Mouse (Mus musculus) layer of hippocampus, adult 18-20 months (tissue): ENCODE results near the gene Snrnp25. TPM values are rescaled to one million over a fixed set of nuclear protein-coding genes. Genes with fewer than 3 reads are reported as not detected.

Source experiments
- DNase-seq, 2 experiments: peaks; one replicate each; pipeline ENCODE4 v3.0.0; 2022; ENCODE audit warnings: low spot score in 2 of 2
- long read RNA-seq: library from polyadenylated mRNA; stranded (forward); transcript quantifications from one replicate; pipeline ENCODE4 v2.0.0, GENCODE M21; 2021
- total RNA-seq, 2 experiments: library from RNA; stranded (reverse); gene quantifications; 2 replicates each; pipeline ENCODE4 v1.2.3; 2021

Snrnp25 gene
- total RNA-seq, result 10 to 100 TPM; 25.0 to 28.1 TPM
- long read RNA-seq, transcript Snrnp25-201 (5 exons, 821 nt), result major isoform, 18 of 19 reads
- long read RNA-seq, partial matches to known transcripts, result 0 of 19 reads
- long read RNA-seq, other reads (novel, unspliced or antisense), result 1 of 19 reads

DNA sequence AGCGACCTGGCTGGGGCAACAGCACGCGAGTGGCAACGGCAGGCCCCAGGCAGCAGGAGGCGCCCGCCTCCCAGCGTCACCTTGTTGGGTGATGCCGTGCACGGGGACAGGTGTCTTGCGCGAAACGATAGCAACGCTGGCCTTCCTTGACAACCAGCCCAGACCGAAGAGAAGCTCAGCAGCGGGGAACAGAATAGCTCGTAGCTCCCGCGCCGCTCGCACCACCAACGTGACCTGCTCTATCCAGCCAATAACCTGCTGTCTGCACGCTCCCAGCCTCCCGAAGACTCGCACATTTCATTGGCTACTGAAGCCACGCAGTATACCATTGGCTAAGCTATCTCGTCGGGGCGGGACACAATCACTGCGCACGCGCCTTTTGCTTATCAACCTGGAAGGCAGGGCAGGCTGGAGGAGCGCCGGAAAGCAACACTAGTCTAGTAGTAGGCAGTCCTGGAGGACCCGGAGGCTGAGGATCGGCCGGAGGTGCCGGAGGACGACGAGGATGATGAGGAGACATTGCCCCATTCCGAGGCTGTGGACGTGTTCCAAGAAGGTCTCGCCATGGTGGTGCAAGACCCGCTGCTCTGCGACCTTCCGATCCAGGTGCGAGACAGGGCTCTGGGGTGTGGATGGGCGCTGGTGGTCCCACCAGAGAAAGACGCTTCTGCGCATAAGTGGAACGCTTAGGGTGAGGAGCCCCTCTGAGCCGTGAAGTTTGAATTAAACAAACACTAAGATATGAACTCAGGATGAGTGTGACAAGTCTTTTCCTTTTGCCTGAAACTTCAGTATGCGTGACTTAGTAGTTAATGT is at the start of gene Snrnp25:
Snrnp25 (plus strand) TSS at position 358 of the 816 bp plus-strand sequence.
- peak; percentile 92 to 98 for DNase-seq

DNA sequence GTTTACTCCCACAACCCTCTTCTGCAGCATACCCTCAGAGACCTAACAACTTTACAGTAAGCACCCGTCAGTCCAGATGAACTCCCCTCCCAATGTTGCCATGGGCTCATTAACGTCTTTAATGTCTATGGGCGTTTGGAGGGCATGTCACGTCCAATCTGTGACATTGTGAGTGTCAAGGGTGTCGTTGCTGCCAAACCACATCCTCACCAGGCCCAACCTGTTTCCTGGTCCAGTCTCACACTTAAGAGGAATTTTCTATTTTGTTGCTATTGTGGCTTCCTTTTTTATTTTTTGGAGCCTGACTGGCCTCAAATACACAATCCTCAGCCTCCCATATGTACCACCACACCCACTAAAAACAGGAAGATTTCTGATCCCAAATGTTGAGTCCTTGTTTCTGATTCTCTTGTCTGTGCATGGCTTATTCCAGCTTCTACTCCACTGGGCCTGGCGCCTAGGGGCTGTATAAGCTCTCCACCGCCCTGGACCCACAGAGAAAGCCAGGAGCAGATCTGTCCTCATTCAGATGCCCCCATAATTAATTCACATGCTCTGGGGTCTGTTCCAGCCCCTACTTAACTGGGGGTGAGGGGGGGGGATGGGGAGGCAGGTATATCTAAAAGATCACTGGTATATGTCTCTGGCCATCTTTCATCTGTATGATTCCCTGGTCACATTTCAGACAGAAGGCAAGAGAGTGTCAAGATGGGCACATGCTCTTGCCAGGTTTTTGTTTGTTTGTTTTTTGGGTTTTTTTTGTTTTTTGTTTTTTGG is 48.2 kb upstream of the Snrnp25 start:
- DNase-seq, result no peak

DNA sequence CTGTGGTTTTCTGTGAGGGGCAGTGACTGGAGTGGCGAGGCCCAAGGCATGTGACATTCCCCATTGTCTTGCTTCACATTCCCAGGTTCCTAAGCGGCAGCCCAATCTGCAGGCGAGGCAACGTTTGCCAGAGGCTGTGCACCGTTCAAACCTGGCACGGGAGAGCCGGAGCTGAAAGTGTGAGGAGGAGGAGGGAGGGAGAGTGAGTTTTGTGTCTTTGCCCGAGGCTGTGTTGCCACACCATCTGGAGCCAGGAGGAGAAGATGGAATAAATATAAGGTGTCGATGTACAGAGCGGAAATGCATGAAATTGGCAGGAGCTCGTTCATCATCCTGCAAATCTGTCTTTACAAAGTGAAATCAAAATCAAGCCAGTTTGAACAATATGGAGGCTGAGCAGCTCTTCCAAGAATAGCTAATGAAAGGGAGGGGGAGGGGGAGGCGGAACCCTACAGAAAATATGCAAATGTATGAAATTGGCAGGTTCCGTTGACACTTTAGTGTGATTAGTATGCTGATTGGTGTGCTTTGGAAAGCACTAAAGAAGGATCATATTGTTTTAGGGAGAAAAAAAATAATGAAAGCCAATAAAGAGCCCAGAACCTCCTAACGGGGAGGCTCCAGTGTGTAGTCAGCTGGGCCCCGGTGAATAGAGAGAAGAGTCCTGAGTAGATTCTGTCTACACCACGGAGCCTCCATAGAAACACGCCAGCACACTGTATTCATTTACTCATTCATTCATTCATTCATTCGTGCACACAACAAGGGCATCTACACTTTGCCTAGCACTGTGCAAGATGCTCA is 47.2 kb upstream of the Snrnp25 start:
- DNase-seq, result peak; percentile 67 to 77

DNA sequence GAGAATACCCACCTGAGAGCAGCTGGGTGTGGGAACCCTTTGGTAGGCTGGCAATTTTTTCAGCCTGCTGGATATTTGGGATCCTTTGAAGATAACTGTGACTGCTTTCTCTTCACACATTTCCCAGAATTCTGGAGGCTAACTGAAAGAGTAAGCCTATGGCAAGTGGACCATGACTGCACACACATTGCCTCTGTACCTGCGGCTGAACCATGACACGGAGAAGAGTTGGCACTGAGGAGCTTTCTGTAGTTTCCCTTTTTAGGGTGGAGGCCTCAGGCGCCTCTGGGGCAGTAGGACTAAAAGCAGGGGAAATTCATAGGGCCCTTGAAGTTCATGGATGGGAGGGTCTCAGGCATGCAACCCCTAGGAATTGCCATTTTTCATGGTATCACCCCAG is 46.0 kb upstream of the Snrnp25 start:
- DNase-seq, result no peak

DNA sequence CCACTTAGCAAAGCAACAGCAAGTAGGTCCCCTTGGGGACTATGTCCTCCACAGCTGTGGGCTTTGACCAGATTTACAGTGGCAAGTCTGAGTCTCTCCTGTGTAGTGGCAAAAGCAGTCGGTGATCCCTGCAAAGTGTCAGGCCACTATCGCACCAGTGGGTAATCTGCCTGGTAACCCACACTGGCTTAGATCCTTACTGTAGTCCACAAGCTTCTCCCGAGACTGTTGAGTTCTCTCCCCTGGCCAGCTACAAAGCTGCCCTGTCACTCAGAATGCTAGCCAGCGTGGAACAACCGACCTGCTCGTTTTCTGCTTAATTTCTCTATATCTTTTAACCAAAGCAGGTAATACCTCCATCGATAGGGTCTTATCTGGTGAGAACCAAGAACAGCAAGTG is 44.9 kb upstream of the Snrnp25 start:
- DNase-seq, result no peak

DNA sequence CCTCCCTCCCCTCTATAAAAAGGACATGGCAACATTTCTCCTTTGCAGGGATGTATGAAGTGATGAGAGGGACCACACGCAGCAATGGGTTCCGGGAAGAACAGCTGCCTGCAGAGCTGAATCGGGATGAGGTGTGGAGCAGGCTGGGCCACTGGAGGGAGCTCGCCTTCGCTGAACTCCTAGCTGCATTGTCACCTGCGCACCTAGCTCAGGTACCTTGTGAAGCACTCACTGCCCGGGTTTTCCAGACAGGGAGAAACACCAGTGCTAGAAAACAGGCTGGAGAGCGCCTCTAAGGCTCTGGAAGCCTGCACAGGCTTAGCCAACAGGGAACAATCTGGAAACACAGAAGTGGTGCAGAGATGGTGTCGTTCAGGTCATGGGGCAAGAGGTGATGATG is 43.7 kb upstream of the Snrnp25 start:
- DNase-seq, result no peak

DNA sequence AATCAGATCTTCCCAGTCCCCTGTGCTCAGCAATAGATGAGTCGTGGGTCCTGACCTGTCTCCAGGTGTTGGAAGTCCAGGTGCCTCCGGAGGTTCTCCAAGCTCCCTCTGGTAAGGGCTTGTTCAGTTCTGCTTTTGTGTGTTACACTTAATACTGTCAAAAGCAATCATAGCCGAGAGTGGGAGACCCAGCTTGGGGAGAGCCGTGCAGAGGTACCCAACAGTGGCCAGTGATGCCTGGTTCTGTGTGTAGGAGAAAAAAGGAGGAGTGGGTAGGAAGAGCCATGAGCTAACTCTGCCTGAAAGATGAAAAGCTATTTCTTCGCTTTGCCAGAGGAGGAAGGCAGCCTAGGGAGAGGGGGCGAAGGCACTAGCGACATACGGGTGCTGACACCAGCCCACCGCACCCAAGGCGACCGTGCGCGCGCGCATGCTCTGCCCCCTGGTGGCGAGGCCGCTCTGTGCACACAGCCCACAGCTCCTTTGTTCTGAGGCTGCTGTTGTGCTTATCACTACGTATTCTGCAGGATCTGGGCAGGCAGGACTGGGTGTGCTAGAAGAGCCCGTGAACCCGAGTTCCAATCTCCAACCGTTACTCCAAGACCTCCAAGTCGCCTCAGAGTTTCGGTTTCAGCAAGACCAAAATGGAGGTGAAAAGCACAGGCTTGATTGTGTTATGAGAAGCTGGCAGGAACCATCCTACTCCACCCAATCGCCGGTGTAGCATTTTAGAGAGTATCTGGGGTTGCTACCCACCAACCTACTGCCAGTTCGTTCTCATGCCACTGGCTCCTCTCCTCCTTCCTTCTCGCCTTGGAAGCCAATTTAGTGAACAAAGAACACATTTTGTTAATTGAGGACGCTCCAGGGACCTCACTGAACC is 43.1 kb upstream of the Snrnp25 start:
- DNase-seq, result peak; percentile 79 to 92

DNA sequence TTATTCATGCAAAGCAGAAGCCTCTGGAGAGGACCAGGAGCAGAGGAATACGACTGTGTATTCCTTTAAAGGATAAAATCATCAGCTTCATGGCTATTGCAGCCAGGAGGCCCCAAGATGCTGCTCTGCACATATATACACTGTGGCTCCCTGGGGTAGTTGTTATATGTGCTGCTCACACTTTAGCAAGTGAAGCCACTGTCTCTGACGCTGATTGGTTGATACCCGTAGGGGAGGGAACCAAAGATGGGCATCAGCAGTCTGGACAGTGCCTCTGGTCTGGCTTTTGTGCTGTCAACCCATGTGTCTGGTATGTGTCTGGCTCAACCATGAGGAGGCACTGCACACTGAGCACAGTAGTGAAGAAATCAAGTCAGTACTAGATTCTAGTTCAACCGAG is 38.5 kb upstream of the Snrnp25 start:
- DNase-seq, result no peak

DNA sequence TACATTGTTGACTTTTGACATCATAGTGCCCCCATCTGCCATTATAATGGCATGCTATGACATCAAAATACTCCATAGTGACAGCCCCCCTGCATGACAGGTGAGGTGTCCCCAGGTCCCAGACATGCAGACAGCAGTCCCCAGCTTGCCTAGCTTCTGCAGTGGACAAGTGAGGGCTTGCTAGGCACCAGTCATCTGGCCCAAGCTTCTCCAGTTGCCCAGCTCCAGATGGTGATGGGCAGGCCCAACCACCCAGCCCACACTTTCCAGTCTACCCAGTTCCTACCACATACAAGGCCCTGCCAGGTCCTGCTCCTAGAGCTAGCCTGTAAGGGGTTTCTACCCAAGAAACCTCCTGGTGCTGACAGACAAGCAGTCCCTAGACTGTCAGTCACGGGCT is 26.7 kb upstream of the Snrnp25 start:
- no peak for DNase-seq

DNA sequence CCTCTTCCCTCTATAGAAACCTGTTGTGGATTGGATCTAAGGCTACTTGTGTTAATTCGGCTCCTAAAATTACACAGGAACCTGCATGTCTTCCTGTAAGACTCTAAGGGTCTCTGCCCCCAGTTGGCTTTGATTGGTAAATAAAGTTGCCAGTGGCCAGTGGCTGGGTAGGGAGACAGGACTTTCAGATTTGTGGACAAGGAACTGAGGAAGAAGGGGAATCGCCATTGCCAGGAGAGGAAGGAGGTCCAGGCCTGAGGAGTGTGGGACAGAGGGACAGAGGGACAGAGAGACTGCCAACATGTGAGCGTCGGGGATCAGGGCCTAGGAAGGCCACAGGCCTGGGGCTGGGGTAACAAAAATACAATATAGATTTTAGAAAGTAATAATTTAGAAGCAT is 24.0 kb upstream of the Snrnp25 start:
- DNase-seq, result no peak

DNA sequence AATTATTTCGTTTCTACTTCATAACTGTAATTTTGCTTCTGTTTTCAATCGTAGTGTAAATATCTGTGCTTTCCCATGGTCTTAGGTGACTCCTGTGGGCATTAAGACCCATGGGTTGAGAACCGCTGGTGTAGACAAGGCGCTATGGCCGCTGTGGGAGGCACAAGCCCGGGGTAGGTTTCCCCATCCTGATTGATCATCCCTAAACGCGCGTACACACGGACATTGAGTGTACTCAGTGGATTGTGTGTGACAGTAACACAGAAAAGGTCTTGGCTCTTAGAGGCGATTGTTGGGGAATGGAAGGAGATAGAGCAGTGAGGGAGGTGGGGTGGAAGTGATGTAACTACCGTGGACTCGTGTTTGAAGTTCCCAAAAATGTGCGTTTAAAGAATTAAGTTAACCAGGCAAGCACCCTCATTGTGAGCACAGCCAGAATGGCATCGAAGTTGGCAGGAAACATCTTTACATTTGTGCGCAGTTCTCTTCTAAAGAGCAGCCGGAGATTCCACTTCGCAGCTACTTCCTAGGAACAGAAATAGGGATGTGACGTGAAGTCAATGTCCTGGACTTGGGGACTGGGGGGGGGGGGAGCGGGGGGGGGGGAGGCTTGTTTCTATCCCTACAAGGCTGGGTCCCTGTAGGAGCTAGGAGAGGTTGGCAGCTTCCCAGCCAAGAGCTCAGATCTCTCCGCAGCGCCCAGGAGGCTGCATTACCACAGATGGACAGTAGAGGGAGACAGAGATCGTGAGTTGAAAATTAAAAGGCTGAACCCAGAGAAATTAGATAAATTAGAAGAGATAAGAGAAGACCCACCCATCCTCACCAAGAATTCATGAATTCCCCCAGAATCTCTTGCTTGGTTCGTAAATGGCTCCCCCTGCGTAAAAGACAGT is 23.0 kb upstream of the Snrnp25 start:
- peak; percentile 82 to 95 for DNase-seq

DNA sequence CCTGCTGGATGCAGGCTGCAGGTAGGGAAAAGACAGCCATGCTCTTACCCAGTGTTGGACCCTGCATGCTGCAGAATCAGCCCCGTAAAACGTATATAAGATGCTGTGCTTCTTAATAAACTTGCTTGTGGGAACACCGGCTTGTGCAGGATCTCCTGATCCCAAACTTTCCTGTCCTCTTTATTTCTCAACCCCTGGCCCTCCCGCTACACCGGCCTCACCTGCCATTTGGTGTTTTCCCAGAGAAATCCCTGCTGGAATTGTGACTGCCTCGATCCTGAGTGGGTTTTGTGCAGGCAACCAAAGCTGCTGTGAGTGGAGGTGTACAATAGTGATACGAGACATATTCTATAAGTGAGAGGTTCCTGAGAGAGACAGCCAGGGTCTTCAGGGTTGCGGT is 20.7 kb upstream of the Snrnp25 start:
- no peak for DNase-seq

DNA sequence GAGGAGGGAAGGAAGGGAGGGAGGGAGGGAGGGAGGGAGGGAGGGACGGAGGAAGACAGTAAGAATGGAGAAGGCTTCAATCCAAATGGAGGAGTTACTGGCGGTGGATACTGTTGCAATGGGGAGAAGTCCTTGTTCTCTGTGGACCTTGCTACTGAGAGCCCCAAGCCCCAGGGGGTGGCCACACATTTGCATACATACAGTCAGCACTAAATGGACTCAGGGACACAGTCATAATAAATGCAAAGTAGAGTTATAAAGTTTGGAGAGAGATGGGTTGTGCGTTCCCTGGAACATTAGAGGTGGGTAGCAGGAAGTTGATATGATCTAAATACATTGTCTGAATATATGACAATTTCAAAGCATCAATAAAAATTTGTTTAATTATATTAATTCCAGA is 19.2 kb upstream of the Snrnp25 start:
- DNase-seq, result no peak

DNA sequence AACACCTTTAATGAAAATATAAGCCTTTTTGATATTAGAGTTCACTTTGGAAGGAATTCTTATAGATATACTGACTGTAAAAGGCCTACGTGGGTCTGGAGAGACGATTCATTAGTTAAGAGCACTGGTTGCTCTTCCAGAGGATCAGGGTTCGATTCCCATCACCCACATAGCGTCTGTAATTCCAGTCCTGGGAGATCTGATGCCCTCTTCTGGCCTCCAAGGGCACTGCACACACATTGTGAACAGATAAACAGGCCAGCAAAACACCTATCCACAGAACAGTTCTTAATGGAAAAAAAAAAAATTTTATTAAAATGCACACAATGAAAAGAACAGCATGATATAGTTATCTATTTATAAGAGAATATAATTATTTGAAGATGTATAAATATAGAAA is 18.0 kb upstream of the Snrnp25 start:
- DNase-seq, result no peak

DNA sequence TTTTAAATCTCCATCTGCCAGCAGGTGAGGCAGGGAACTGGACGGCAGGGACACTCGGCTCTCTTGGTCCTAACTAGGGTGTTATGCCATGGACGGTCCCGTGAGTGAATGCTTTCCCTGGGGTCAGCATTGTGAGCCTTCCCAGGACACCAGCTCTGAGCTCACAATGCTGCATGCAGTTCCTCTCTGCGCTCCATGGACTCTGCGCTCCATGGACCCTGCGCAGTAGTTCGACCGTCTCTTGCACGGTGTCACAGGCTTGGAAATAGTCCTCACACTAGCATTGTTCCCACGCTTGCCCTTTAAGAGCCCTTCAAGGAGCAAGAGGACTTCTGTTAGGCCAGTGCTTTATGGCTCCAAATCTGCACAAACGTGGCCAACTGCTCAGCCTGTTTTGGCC is 16.3 kb upstream of the Snrnp25 start:
- no peak for DNase-seq

DNA sequence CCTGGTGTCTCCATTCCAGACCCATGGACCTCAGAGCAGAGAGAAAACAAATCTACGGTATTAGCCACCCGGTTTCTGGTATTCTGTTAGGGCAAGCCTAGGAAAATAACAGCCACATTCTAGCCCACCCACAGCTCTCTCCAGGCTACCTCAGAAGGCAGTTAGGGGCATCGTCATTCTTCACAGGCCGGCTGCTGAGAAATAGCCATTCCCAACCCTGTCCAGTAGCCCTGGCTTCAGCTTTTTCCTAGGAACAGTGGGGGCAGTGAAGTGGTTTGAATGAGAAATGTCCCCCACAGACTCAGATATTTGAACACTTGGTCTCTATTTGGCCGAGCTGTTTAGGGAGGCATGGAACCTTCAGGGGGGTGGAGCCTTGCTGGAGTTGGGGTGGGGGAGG is 15.8 kb upstream of the Snrnp25 start:
- DNase-seq, result no peak

DNA sequence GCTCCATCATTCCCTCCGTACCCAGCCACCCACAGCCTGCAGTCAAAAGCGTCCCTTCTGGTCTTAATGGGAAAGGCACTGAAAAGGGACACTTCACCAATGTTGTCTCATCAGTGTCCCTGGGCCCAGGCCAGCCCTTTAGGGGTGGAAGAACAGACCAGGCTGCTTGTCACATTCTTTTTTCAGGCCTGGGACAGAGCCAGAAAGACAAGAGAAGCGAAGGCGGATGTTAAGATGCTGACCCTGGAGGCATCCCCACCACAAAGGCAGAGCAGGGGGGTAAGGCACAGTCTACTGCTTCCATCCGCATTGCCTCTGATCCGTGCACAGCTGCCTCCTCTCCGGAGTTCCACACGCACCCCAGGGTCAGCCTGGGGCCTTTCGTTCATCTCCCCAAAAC is 15.1 kb upstream of the Snrnp25 start:
- no peak for DNase-seq

DNA sequence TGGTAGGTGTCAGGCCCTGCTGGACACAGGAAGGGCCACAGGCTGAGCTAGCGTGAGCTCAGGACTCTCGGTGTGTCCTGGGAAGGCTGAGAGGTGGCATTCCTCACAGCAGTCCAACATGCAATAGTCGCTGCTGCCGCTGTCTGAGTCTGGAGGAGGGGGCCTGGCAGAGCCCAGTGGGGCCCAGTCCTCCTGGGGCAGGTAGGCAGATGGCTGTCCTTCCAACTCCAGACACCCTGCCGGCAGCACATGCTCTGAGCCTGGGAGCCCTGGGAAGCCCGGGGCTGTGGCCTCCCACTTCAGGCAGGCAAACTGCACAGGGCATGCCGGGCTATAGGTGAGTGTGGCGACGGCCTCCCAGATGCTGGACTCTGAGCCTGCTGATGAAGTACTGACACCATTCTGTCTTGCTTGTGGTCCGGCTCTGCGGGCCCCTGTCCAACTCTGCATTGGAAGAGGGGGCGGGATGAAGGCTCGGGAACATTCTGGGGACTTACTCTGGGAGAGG is 14.6 kb upstream of the Snrnp25 start:
- DNase-seq, result no peak

DNA sequence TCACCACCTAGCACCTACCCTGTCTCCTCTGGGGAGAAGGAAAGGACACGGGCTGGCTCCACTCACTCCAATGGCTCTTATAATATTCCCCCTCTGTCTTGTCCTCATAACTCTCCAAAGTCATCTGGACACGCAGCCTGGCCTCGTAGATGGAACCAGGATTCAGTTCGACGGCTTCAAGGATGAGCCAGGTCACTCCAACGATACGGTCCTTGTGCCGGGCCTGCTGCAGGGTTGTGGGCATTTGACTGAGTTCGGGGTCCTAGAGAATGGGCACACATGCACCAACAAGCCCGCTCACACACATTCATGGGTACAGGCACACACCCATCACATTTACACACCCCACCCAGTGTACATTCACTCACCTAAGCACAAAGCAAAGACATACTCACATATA is 12.1 kb upstream of the Snrnp25 start:
- DNase-seq, result no peak
